Mouse (Mus musculus) heart, postnatal 0 days (tissue): ENCODE results near the gene Arhgap24.

ENCODE experiments used
- CTCF ChIP-seq: IDR thresholded peaks from 2 replicates; pipeline ENCODE4 v1.5.1; 2016; ENCODE audit warnings: antibody characterized with exemption, control low read depth, low read depth
- EP300 ChIP-seq: IDR thresholded peaks from 2 replicates; pipeline ENCODE4 v1.6.1; 2016; ENCODE audit warnings: antibody characterized with exemption, low read depth

- TF ChIP-seq EP300 (no peak), CTCF (no peak)
Observed at GRCm38 (mm10) chr5:102723558-102723957, 242.4 kb downstream of the Arhgap24 start.
